Mouse (Mus musculus) midbrain, postnatal 0 days (tissue): ENCODE measurements at regions not wholly inside any gene's neighbourhood (a gene's known extent, or its start where the extent isn't known, plus 50 kb on each side); places are given as distances from the start of the nearest gene placed in this dataset.

ENCODE experiments used
- ATAC-seq: fragments of 200-750 bp; cut with Nextera tagmentation; 2 replicates; pipeline ENCODE4 v1.8.0; 2017; ENCODE audit warnings: moderate number of reproducible peaks, mild to moderate bottlenecking, moderate TSS enrichment, moderate library complexity; ENCODE audit not compliant: low FRiP score
- DNase-seq: peaks from one replicate; pipeline ENCODE4 v3.0.0-alpha.2; 2015; ENCODE audit warnings: low spot score
- H3K27ac ChIP-seq: fragments of 300-500 bp; sonication (generic); 2 replicates; pipeline ENCODE4 v1.5.1; 2014; ENCODE audit warnings: low read depth, mild to moderate bottlenecking, low read length, mixed read lengths
- H3K27me3 ChIP-seq: fragments of 300-500 bp; sonication (generic); 2 replicates; pipeline ENCODE4 v1.6.1; 2014; ENCODE audit warnings: low read length, control low read depth, mixed read lengths; ENCODE audit not compliant: insufficient read depth
- H3K36me3 ChIP-seq: fragments of 300-500 bp; sonication (generic); 2 replicates; pipeline ENCODE4 v1.6.1; 2014; ENCODE audit warnings: low read length, control low read depth, mixed read lengths; ENCODE audit not compliant: insufficient read depth
- H3K4me1 ChIP-seq: fragments of 300-500 bp; sonication (generic); 2 replicates; pipeline ENCODE4 v1.6.1; 2014; ENCODE audit warnings: mild to moderate bottlenecking, control low read depth, antibody characterized with exemption, low read length, mixed read lengths; ENCODE audit not compliant: insufficient read depth
- H3K4me2 ChIP-seq: fragments of 300-500 bp; sonication (generic); 2 replicates; pipeline ENCODE4 v1.6.1; 2014; ENCODE audit warnings: low read depth, mild to moderate bottlenecking, low read length, mixed read lengths; ENCODE audit not compliant: poor library complexity, severe bottlenecking
- H3K4me3 ChIP-seq: fragments of 300-500 bp; sonication (generic); 2 replicates; pipeline ENCODE4 v1.5.1; 2014; ENCODE audit warnings: low read depth, mild to moderate bottlenecking, low read length, moderate library complexity
- H3K9ac ChIP-seq: fragments of 300-500 bp; sonication (generic); replicated peaks from 2 replicates; pipeline ENCODE4 v1.6.1; 2014; ENCODE audit warnings: mild to moderate bottlenecking, low read length, moderate library complexity, mixed read lengths; ENCODE audit not compliant: poor library complexity, severe bottlenecking
- H3K9me3 ChIP-seq: fragments of 300-500 bp; sonication (generic); 2 replicates; pipeline ENCODE4 v1.6.1; 2016; ENCODE audit warnings: low read length, control low read depth
- CTCF ChIP-seq: IDR thresholded peaks from 2 replicates; pipeline ENCODE4 v1.5.1; 2016; ENCODE audit warnings: antibody characterized with exemption, mild to moderate bottlenecking
- WGBS: fragments of 180-500 bp; shearing (Covaris S2); extraction: QIAGEN DNeasy Blood & Tissue Kit; methylation state at CpG from one replicate; pipeline ENCODE4 v1.1.7; 2014; 5-methylcytosine and 5-hydroxymethylcytosine counted together

DNA sequence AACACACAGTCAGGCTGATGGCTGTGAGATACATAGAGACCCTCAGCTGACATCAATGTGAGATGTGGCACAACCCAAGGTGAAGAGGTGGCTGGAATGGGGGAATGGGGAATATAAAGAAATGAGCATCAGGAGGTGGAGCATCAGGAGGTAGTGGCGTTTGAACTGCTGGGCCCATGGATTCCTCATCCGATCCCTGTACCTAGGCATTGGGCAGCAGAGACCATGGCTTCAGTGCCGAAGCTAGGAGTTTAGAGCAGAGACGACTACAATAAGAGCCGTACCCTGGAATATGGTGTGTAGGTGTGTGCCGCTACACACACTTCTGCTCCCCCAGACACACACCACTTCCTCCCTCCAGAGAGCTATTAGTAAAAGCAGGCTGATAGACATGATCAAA lies 82.9 kb upstream of the Mrps22 start:
- ATAC-seq (no peak), DNase-seq (no peak)

DNA sequence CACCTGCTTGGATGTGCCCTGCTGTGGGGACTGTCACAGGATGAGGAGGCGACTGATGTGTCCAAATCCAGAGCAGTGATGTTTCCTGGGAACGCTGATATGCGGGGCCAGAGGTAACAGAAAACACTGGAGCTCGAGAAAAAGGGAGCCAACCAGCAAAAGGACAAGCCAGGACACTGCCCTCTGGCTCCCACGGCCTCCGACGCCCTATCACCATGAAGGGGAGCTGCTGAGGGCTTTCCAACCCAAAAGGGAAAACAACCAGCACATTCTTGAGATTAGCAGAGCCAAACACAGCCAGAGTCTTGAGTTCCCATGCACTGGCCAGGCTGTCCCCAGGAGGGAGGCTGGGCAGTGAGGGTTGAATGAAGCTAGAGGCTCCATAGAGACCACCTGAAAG lies 74.2 kb upstream of the Mrps22 start:
- H3K4me1 ChIP-seq = no peaks in the 10 kb centered on the region
- no peaks in the 10 kb centered on the region for H3K27me3 ChIP-seq
- ATAC-seq (no peak), DNase-seq (no peak)
- H3K36me3 ChIP-seq = no peaks in the 10 kb centered on the region
- TF ChIP-seq CTCF = no peak
- no peak overlapping the region for H3K27ac ChIP-seq
- no peak overlapping the region for H3K4me3 ChIP-seq
- 86% methylated on average over 7 of the region's 7 CpGs for WGBS
- no peaks in the 10 kb centered on the region for H3K9me3 ChIP-seq
- no peak overlapping the region for H3K9ac ChIP-seq
- no peak overlapping the region for H3K4me2 ChIP-seq

More for the DNA sequence above, 82.9 kb upstream of the Mrps22 start:
- Histone ChIP-seq H3K27ac (no peak overlapping the region), H3K9me3 (no peaks in the 10 kb centered on the region), H3K36me3 (no peaks in the 10 kb centered on the region), H3K4me3 (no peak overlapping the region), H3K27me3 (no peaks in the 10 kb centered on the region), H3K4me1 (no peaks in the 10 kb centered on the region), H3K9ac (no peak overlapping the region), H3K4me2 (no peak overlapping the region)
- 91% methylated on average over 6 of the region's 6 CpGs for WGBS
- TF ChIP-seq CTCF = no peak

DNA sequence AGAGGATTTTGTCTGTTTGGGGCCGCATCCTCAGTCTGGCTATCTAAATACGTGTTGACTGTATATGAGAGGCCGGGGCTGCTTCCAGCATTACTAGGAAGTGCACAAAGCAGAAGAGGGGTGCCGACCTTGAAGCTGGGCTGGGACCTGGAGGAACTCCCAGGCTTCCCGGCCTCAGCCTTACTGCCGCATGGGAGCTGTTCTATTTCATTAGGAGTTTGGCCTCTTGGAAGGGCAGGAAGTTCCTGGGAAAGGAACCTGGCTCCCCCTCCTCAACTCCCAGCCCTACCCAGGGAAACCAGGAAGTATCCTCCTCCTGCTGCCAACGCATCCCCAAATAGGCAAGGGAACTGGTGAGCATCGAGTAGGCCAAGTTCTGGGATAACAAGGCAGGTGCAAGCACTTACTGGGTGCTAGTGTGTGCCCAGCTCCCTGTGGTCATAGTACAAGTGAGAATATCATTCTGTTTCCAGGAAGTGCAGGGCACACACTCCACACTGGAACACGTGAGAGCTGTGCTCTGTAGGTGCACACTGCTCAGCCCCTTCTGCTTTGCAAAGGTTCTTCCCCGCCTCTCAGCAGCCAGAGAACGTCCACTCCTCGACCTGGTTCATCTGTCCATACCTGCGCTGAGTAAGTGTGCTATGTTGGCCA lies 72.1 kb upstream of the Mrps22 start:
- Histone ChIP-seq H3K4me3 (no peak overlapping the region), H3K9me3 (no peaks in the 10 kb centered on the region), H3K27ac (no peak overlapping the region), H3K27me3 (no peaks in the 10 kb centered on the region), H3K9ac (no peak overlapping the region), H3K36me3 (no peaks in the 10 kb centered on the region), H3K4me2 (no peak overlapping the region), H3K4me1 (no peaks in the 10 kb centered on the region)
- TF ChIP-seq CTCF = no peak
- ATAC-seq (no peak), DNase-seq (no peak)
- WGBS = 86% methylated on average over 13 of the region's 13 CpGs

DNA sequence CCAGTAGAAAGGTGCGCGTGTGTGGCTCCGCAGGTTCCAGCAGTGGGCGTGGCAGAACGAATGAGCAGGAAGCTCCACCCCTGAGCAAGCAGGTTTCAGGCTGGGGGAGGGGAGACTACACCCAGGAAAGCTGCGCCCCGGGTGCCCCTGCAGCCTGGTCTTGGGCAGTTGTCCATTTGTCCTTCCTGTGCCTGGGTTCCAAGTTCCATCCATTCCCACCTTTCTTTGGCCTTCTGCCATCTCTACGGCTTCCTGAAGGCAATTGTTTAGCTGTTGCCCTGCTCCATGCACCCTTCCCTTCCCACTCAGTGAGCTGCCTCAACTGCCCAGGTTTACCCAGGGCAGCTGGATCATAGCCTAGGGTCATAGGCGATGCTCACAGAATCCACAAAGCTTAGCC lies 70.9 kb upstream of the Mrps22 start:
- DNase-seq (no peak), ATAC-seq (no peak)
- Histone ChIP-seq H3K9ac (no peak overlapping the region), H3K9me3 (no peaks in the 10 kb centered on the region), H3K27ac (no peak overlapping the region), H3K4me1 (no peaks in the 10 kb centered on the region), H3K27me3 (no peaks in the 10 kb centered on the region), H3K36me3 (no peaks in the 10 kb centered on the region), H3K4me2 (no peak overlapping the region), H3K4me3 (no peak overlapping the region)
- WGBS = 54% methylated on average over 9 of the region's 9 CpGs
- TF ChIP-seq CTCF = no peak

DNA sequence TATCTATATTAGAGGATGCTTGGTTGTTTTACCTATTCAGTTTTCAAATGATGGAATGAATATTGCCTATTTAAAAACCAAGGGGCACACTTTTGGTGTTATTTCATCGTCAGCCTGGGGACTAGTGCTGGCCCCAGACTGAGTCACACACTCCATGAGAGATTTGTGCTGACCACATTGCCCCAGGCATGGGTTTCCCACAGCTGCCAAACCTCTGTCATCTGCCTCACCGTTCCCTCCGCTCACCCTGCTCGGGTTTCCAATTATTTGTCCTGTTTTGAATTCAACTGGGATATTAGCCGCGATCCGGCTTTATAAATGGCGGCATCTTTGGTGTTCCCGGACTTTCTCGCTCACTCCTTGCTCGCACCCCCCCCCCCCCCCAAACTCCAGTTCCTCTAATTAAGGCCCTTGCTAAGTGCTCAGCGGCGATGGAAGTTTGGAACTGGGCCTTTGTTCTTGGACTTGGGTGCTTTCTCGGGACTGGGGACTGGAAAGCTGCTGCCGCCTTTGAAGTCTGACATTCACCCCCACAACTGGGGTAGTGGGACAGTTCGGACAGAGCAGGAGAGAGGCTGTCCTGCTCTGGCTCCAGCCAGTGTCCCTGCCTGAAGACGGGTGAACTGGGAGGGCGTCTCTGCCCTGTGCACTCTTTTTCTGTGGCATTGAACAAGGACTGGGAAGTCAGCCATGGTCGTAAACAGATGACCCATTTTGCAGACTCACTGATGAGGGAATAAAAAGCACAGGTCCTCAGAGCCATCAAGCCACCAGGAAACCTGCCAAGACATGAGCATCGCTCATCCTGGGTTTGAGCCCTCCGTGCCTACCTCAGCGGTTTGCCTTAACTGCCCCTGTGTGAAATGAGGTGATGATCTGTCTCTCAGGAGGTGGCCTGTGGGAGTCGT lies 67.2 kb upstream of the Mrps22 start:
- TF ChIP-seq CTCF = no peak
- H3K36me3 ChIP-seq = no peaks in the 10 kb centered on the region
- whole genome bisulfite sequencing = 76% methylated on average over 23 of the region's 23 CpGs
- DNase-seq (no peak), ATAC-seq (no peak)
- H3K4me2 ChIP-seq = no peak overlapping the region
- H3K4me3 ChIP-seq = no peak overlapping the region
- H3K9me3 ChIP-seq = no peaks in the 10 kb centered on the region
- H3K27me3 ChIP-seq = no peaks in the 10 kb centered on the region
- H3K27ac ChIP-seq = no peak overlapping the region
- H3K4me1 ChIP-seq = no peaks in the 10 kb centered on the region
- no peak overlapping the region for H3K9ac ChIP-seq

DNA sequence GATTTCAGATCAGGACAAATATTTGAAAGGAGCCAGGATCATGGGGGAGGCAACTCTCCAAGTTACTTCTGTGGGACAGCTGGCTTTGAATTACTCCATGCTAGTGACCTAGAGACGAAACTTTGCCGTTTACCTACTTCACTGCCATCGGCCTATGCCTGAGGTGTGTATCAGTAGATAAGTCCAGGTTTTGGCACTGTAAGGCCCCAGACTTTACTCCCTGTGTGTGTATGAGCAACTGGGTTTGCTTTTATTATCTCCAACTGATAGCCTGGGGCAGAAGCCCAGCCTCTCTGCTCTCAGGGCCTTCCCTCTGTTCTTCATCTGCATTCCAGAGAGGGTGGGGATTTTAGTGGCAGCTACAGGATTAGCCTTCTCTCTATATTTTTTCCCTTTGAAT lies 65.6 kb upstream of the Mrps22 start:
- Histone ChIP-seq H3K27ac (no peak overlapping the region), H3K36me3 (no peaks in the 10 kb centered on the region), H3K4me1 (no peaks in the 10 kb centered on the region), H3K27me3 (no peaks in the 10 kb centered on the region), H3K4me2 (no peak overlapping the region), H3K4me3 (no peak overlapping the region), H3K9ac (no peak overlapping the region), H3K9me3 (no peaks in the 10 kb centered on the region)
- ATAC-seq (no peak), DNase-seq (no peak)
- no peak for TF ChIP-seq CTCF
- 94% methylated on average over 3 of the region's 3 CpGs for WGBS
